Mouse (Mus musculus) gastrocnemius, postnatal 10 days (tissue): ENCODE data around the gene Ppfia1. TPM values are rescaled to one million over a fixed set of nuclear protein-coding genes. Genes with fewer than 3 reads are reported as not detected.

Source experiments
- DNase-seq: peaks from one replicate; pipeline ENCODE4 v3.0.0; 2021; ENCODE audit warnings: mixed read lengths
- long read RNA-seq, 2 experiments: library from polyadenylated mRNA; stranded (forward); transcript quantifications; one replicate each; pipeline ENCODE4 v2.0.0; 2021
- total RNA-seq, 2 experiments: library from RNA; stranded (reverse); gene quantifications; 2 replicates each; pipeline ENCODE4 v1.2.3; 2021

Ppfia1 gene
- 10 to 100 TPM; 34.2 to 36.4 TPM for total RNA-seq
- long read RNA-seq, experiment 1, partial matches to known transcripts: 6 of 57 reads
- long read RNA-seq, experiment 1, other reads (novel, unspliced or antisense): 51 of 57 reads
- long read RNA-seq, experiment 2, partial matches to known transcripts: 3 of 36 reads
- long read RNA-seq, experiment 2, other reads (novel, unspliced or antisense): 33 of 36 reads

- DNase-seq: peak; percentile 99
These were observed at the start of gene Ppfia1 for GRCm38 (mm10) chr7:144553237-144554122. Gene Ppfia1 (minus strand): TSS chr7:144553729.

GRCm38 (mm10) chr7:144600333-144600900, 46.9 kb upstream of the Ppfia1 start:
- DNase-seq: no peak

- DNase-seq: no peak
These were observed 36.0 kb upstream of the Ppfia1 start for GRCm38 (mm10) chr7:144589508-144589907.

- no peak for DNase-seq
These were observed 33.8 kb upstream of the Ppfia1 start for GRCm38 (mm10) chr7:144587291-144587690.

GRCm38 (mm10) chr7:144585648-144586047, 32.1 kb upstream of the Ppfia1 start:
- DNase-seq: peak; percentile 84

- DNase-seq: peak; percentile 41
These were observed 30.1 kb upstream of the Ppfia1 start for GRCm38 (mm10) chr7:144583619-144584018.

- DNase-seq: peak; percentile 97
These were observed 28.9 kb upstream of the Ppfia1 start, which contains the start of gene Fadd for GRCm38 (mm10) chr7:144582284-144582980. Gene Fadd (minus strand): TSS chr7:144582463.

GRCm38 (mm10) chr7:144581559-144582283, 28.2 kb upstream of the Ppfia1 start:
- peak; percentile 75 for DNase-seq

- no peak for DNase-seq
These were observed 24.3 kb upstream of the Ppfia1 start for GRCm38 (mm10) chr7:144577876-144578275.

GRCm38 (mm10) chr7:144572234-144572633, 18.7 kb upstream of the Ppfia1 start:
- no peak for DNase-seq

GRCm38 (mm10) chr7:144571598-144571997, 18.1 kb upstream of the Ppfia1 start:
- no peak for DNase-seq

- DNase-seq: peak; percentile 35
These were observed 15.9 kb upstream of the Ppfia1 start for GRCm38 (mm10) chr7:144569428-144569827.

- DNase-seq: no peak
These were observed 14.6 kb upstream of the Ppfia1 start for GRCm38 (mm10) chr7:144568091-144568490.

- DNase-seq: no peak
These were observed 13.6 kb upstream of the Ppfia1 start for GRCm38 (mm10) chr7:144566921-144567682.

- DNase-seq: no peak
These were observed 10.1 kb upstream of the Ppfia1 start for GRCm38 (mm10) chr7:144563456-144564155.

GRCm38 (mm10) chr7:144562016-144562415, 8.5 kb upstream of the Ppfia1 start:
- DNase-seq: no peak

- no peak for DNase-seq
These were observed 7.1 kb upstream of the Ppfia1 start for GRCm38 (mm10) chr7:144560594-144560993.

- DNase-seq: no peak
These were observed 5.0 kb upstream of the Ppfia1 start for GRCm38 (mm10) chr7:144558552-144558951.

GRCm38 (mm10) chr7:144554123-144554472, 569 bp upstream of the Ppfia1 start:
- no peak for DNase-seq

GRCm38 (mm10) chr7:144552274-144552673, 1.3 kb downstream of the Ppfia1 start:
- DNase-seq: no peak
